Mouse (Mus musculus) inflammation-experienced regulatory T-cells, adult 6 months (primary cell): ENCODE data around the gene Ssbp3. TPM values are rescaled to one million over a fixed set of nuclear protein-coding genes. Genes with fewer than 3 reads are reported as not detected.

Experiments
- ATAC-seq: one replicate; pipeline ENCODE4 v1.8.0; 2017
- polyA plus RNA-seq, 3 experiments: library from polyadenylated mRNA; unstranded; fragments of 100-300 nt; shearing (Covaris generic); gene quantifications; one replicate each; pipeline ENCODE4 v1.2.1; 2017

Ssbp3 gene
- polyA plus RNA-seq, 3 experiments from 2014 or later = 36.1 to 45.6 (median 43.4) TPM

- ATAC-seq = peak; percentile 63
These were observed 24.6 kb downstream of the Ssbp3 start for GRCm38 (mm10) chr4:106934931-106935582.

- no peak for ATAC-seq
These were observed 25.1 kb downstream of the Ssbp3 start for GRCm38 (mm10) chr4:106935583-106935935.

GRCm38 (mm10) chr4:106936041-106936440 is 25.5 kb downstream of the Ssbp3 start:
- no peak for ATAC-seq

- ATAC-seq = no peak
These were observed 26.2 kb downstream of the Ssbp3 start for GRCm38 (mm10) chr4:106936741-106937140.

GRCm38 (mm10) chr4:106938506-106939222 is 28.2 kb downstream of the Ssbp3 start:
- no peak for ATAC-seq

- no peak for ATAC-seq
These were observed 28.9 kb downstream of the Ssbp3 start for GRCm38 (mm10) chr4:106939223-106939918.

GRCm38 (mm10) chr4:106939919-106940227 is 29.4 kb downstream of the Ssbp3 start:
- no peak for ATAC-seq

GRCm38 (mm10) chr4:106940945-106941344 is 30.4 kb downstream of the Ssbp3 start:
- ATAC-seq = no peak

GRCm38 (mm10) chr4:106941475-106941874 is 31.0 kb downstream of the Ssbp3 start:
- ATAC-seq = no peak

- ATAC-seq = no peak
These were observed 32.0 kb downstream of the Ssbp3 start for GRCm38 (mm10) chr4:106942491-106942890.

- ATAC-seq = no peak
These were observed 33.1 kb downstream of the Ssbp3 start for GRCm38 (mm10) chr4:106943627-106944026.

GRCm38 (mm10) chr4:106944898-106945297 is 34.4 kb downstream of the Ssbp3 start:
- ATAC-seq = no peak

GRCm38 (mm10) chr4:106947741-106948140 is 37.2 kb downstream of the Ssbp3 start:
- ATAC-seq = no peak

GRCm38 (mm10) chr4:106948546-106948945 is 38.0 kb downstream of the Ssbp3 start:
- ATAC-seq = no peak

- no peak for ATAC-seq
These were observed 38.7 kb downstream of the Ssbp3 start for GRCm38 (mm10) chr4:106949200-106949599.

- no peak for ATAC-seq
These were observed 40.3 kb downstream of the Ssbp3 start for GRCm38 (mm10) chr4:106950801-106951200.

- ATAC-seq = no peak
These were observed 41.0 kb downstream of the Ssbp3 start for GRCm38 (mm10) chr4:106951455-106951854.

GRCm38 (mm10) chr4:106953221-106953620 is 42.7 kb downstream of the Ssbp3 start:
- no peak for ATAC-seq

GRCm38 (mm10) chr4:106953760-106954159 is 43.3 kb downstream of the Ssbp3 start:
- no peak for ATAC-seq

- no peak for ATAC-seq
These were observed 45.5 kb downstream of the Ssbp3 start for GRCm38 (mm10) chr4:106955729-106956712.

GRCm38 (mm10) chr4:106958117-106958516 is 47.6 kb downstream of the Ssbp3 start:
- ATAC-seq = peak; percentile 98

GRCm38 (mm10) chr4:106958561-106958960 is 48.1 kb downstream of the Ssbp3 start:
- ATAC-seq = no peak
